20 mouse cellular contexts compared by ENCODE assay signal in genomic region chr2:23172305-23172704, GRCm38 (mm10). TPM values are rescaled to one million over a fixed set of nuclear protein-coding genes. Genes with fewer than 3 reads are reported as not detected.
"Had no signal": no experiment of that assay in that cellular context is flagged by ENCODE, and none has a peak within 500 bp of the region (broad histone marks: within the 10 kb centered on the region; RNA-seq: fewer than 3 reads in every experiment).

No protein-coding gene starts in this region.

- ATAC-seq: liver, embryonic 12.5 days; midbrain, embryonic 13.5 days had no signal

- H3K4me1 ChIP-seq: limb, embryonic 13.5 days; liver, embryonic 12.5 days; midbrain, embryonic 13.5 days; neural tube, embryonic 15.5 days; stomach, embryonic 15.5 days had no signal

- H3K27ac ChIP-seq: limb, embryonic 13.5 days; liver, embryonic 12.5 days; midbrain, embryonic 13.5 days; neural tube, embryonic 15.5 days; stomach, embryonic 15.5 days had no signal

- H3K9ac ChIP-seq: limb, embryonic 13.5 days; liver, embryonic 12.5 days; lung, embryonic 14.5 days; midbrain, embryonic 13.5 days; neural tube, embryonic 15.5 days; stomach, embryonic 15.5 days had no signal

- H3K4me2 ChIP-seq: limb, embryonic 13.5 days; liver, embryonic 12.5 days; lung, embryonic 14.5 days; midbrain, embryonic 13.5 days; neural tube, embryonic 15.5 days; stomach, embryonic 15.5 days had no signal

- H3K9me3 ChIP-seq: limb, embryonic 13.5 days; liver, embryonic 12.5 days; midbrain, embryonic 13.5 days; neural tube, embryonic 15.5 days; stomach, embryonic 15.5 days had no signal

- H3K4me3 ChIP-seq: limb, embryonic 13.5 days; liver, embryonic 12.5 days; midbrain, embryonic 13.5 days; neural tube, embryonic 15.5 days; stomach, embryonic 15.5 days had no signal

- DNase-seq: kidney, adult 8-10 months; kidney, postnatal 25 days; layer of hippocampus, postnatal 36 days; left cerebral cortex, postnatal 4 days; lung, embryonic 14.5 days; lung, postnatal 10 days; lung, postnatal 4 days; right cerebral cortex, adult 18-20 months; right cerebral cortex, postnatal 25 days; thymus, adult 2 months; thymus, postnatal 36 days had no signal

- H3K27me3 ChIP-seq: limb, embryonic 13.5 days; liver, embryonic 12.5 days; midbrain, embryonic 13.5 days; neural tube, embryonic 15.5 days; stomach, embryonic 15.5 days had no signal

RNA-seq across cellular contexts. Expression of gene 4931423N10Rik, which starts 35.0 kb away (rescaled TPM):
- total RNA-seq: megakaryocyte-erythroid progenitor cell, adult 5-6 weeks had no signal
- polyA plus RNA-seq: kidney, embryonic 16.5 days; limb, embryonic 13.5 days; liver, embryonic 12.5 days; liver, embryonic 16.5 days; lung, embryonic 14.5 days; midbrain, embryonic 13.5 days; neural tube, embryonic 11.5 days; stomach, embryonic 15.5 days; thymus, adult 2 months had no signal
